Mouse (Mus musculus) adrenal gland, postnatal 36 days (tissue): ENCODE results near the gene Rflna. TPM values are rescaled to one million over a fixed set of nuclear protein-coding genes. Genes with fewer than 3 reads are reported as not detected.

Source experiments
- DNase-seq, 2 experiments: peaks; one replicate each; pipeline ENCODE4 v3.0.0; 2021; ENCODE audit warnings: mixed read lengths in 1 of 2
- long read RNA-seq, 2 experiments: library from polyadenylated mRNA; stranded (forward); transcript quantifications; one replicate each; pipeline ENCODE4 v2.0.0; 2021; ENCODE audit warnings: borderline sequencing depth in 2 of 2
- total RNA-seq, 2 experiments: library from RNA; stranded (reverse); gene quantifications; 2 replicates each; pipeline ENCODE4 v1.2.3; 2021

Gene Rflna
- 1 to 10 TPM; 3.2 to 7.7 TPM for total RNA-seq
- long read RNA-seq, experiment 1, partial matches to known transcripts, result 1 of 4 reads
- long read RNA-seq, experiment 1, other reads (novel, unspliced or antisense), result 0 of 4 reads
- long read RNA-seq, experiment 2, partial matches to known transcripts, result 0 of 3 reads
- long read RNA-seq, experiment 2, other reads (novel, unspliced or antisense), result 0 of 3 reads

DNA sequence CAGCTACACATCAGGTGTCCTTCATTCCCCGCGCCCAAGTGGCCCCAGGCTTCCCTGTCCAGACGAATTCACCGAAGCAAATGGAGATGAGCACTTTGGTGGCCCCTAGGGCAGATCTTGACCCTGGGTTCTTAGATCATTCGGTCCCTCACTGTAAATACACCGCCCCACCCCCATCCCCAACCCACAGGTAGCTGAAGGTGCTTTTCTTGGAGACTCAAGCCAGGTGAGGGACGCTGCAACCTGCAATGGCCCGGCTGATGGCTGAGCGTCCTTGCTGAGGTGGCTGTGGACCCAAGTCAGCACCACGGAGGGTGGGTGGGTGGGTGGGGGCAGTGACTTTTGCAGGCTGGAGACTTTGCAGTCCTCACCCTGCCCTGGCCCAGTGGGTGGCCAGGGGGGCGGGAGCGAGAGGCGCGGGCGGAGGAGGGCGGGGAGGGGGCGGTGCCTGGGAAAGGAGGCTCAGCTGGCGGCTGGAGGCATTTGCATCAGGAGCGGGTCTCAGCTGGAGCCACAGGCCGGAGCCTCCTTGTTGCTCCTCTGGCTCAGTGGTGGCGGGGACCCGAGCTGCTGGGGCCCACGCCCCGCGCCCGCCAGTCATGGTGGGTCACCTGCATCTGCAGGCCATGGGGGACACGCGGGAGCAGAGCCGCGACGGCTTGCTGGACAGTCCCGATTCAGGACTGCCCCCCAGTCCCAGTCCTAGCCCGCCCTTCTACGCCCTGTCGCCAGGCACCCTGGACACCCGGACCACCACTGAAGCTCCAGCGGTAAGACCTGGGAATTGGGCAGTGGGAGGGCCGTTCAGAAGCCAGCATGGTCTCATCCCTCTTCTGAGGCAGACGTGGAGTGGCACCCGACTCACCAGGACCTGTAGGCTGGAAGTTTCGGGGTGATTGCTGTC, at the start of gene Rflna:
Rflna (plus strand) TSS at position 253 of the 904 bp plus-strand sequence.
- DNase-seq, result peak; percentile 64 to 84

DNA sequence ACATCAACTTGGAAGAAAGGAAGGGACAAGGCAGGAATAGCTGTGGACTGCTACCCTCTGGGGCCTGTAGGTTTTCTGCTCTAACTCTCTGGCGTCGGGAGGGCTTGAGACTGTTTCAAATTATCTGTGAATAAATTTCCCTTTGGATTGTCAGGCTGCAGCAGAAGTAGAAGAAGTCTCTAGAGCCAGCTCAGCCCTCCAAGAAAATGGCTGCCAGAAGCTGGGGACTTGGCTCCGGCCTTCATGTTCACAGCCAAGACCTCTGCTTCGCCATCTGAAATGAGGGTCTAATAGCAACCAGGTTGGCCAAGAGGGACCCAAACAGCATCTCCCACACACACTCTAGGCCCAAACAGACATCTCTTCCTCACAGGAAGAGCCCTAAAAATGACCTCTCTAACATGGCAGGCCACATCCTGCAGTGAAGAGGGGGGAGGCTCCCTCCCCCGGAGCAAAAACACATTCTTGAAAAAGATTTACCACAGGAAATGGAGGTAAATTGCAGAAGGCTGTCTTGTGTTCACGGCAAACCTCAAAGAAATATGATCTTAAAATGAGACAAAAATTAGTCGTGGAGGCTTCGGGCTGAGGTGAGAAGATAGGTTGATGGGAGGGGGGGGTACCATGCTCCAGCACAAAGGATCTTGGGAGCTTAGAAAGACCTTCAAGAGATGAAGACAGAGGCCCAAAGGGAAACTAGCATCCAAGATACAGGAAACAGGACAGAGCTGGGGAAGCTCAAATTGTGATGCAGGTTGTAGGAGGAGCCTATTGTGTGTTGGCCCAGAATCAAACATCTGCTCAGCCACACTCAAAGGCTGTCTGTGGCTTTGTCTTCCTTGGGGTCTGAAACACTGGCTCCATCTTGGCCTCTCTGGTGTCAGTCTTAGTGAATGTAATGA, 48.4 kb upstream of the Rflna start:
- no peak for DNase-seq

DNA sequence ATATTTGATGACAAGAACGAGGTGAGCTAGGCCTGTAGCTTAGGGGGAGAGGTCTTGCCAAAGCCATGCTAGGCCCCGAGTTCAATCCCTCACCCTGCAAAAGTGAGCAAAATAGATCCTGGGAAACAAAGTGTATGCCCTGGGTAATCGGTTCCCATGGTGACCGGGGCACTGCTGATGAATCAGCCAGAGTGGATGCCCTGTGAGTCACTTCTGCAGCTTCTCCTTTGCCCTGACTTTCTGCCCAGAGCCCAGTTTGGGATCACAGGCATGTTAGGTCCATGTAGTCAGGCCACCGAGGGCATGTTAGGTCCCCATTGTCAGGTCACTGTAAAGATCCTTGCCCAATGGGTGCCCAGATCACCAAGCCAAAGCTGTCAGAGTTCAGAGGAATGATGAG, 45.5 kb upstream of the Rflna start:
- DNase-seq, result peak; percentile 84 to 86

DNA sequence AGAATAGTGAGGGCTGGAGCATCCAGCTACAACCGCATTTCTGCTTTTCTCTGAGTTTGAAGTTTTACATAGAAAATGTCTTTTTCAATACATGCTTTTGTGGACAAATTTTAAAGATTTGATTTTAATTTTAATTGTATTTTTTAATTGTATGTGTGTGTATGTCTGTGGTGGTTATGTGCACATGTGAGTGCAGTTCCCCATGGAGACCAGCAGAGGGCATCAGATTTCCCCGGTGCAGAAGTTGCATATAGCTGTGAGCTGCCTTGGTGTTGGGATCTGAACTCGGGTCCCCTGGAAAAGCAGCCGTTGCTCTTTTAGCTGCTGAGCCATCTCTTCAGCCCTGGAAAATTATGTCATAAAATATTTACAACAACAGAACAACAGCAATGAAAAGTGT, 43.9 kb upstream of the Rflna start:
- DNase-seq, result no peak

DNA sequence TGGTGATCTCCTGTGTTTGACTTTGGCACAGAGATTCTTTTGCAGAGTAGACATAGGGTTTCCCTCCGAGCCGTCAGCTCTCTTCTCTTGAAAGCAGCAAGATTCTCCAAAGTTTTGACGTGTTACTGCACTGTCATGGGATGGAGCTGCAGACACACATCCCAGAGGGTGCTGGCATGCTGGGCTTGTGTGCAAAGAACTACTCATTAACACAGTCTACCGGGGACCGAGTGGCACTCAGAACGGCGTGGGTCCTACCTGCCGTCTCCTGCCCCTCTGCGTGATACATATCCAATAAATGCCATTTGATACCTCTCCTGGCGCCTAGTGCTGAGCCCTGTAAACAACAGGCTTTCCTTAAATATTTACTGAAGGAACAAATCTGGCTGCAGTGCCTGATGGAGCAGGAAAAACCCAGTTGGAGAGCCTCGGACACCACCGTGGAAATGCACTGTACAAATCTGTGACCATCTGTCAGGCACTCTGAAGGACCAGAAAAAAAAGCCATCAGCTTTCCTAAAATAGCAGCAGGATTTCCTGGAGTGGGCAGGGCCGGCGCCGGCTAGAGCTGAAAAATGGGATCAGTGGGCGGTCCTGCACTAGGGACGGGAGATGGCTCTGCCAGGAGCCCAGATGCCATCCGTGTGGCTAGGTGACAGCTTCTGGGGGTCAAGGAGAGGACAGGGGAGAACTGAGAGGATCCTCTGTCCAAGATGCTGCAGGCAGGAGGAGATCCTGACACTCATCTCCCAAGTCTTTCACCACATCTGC, 42.7 kb upstream of the Rflna start:
- peak; percentile 81 to 87 for DNase-seq

DNA sequence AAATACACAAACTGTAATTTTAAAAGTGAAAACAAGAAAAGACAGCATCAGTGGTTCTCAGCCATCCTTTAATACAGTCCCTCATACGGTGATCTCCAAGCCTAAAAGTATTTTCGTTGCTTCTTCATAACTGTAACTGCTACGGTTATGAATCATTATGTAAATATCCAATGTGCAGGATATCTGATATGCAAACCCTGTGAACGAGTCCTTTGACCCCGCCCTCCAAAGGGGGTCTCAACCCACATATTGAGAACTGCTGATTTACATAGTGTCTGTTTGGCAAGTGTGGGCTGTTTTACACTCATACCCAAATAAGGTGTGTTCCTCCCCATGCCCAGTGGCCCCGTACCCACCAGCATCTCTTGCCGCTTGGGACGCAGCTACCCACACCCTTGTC, 41.6 kb upstream of the Rflna start:
- DNase-seq, result no peak

DNA sequence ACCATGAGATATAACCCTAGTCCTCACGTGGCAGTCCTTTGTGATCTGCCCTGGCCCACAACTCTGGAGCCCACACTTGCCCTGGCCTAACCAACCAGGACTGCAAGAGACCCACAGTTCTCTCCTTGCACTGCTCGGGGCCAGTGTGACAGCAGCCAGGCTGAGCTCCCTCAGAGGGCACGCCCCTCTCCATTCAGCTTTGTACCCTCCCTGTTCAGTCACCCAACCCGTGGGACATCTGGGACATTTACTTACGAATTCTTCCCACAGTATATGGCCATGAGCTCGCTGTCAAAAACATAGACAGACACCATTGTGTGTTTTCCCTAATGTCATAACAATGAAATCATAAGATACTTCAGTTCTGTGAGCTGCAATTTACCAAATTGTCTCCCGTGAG, 40.3 kb upstream of the Rflna start:
- DNase-seq, result no peak

DNA sequence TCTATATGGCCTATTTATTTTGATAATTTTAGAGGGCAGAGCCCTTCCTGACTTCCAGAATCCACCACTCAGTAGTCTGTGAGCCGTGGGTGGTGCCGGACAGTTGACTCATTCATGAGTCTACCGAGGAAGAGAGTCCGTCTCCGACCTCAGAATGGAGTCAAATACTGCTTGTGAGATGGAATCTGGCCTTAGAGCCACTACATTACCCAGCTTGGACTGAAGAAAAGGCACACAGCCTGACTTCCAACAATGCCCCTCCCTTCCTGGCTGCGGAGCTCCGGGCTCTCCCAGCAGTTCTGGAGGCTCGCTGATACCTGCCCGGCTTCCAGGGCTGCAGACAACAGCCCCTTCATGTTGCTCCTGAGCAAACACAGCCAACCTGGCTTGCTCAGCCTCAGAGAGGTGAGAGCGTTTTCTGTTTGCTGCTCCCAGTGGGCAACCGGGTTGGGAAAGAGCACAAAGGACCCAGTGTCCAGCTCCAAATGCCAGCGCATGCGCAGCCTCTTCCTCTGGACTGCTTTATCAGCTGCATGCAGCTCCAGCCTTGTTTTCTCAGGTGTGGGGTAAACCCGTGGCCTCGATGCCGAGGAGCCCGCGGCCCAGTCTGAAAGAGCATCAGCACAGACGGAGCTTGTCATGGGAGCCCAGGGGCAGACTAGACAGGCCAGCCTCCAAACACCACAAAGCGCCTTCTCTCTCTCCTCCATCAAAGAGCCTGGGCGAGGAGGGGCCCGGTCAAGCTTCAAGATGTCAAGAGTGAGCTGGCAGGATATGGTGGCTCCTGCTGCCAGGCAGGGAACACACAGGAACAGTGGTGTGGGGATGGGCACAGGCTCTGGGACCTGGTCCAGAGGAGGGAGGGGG, 39.0 kb upstream of the Rflna start:
- DNase-seq, result peak; percentile 25 to 64

DNA sequence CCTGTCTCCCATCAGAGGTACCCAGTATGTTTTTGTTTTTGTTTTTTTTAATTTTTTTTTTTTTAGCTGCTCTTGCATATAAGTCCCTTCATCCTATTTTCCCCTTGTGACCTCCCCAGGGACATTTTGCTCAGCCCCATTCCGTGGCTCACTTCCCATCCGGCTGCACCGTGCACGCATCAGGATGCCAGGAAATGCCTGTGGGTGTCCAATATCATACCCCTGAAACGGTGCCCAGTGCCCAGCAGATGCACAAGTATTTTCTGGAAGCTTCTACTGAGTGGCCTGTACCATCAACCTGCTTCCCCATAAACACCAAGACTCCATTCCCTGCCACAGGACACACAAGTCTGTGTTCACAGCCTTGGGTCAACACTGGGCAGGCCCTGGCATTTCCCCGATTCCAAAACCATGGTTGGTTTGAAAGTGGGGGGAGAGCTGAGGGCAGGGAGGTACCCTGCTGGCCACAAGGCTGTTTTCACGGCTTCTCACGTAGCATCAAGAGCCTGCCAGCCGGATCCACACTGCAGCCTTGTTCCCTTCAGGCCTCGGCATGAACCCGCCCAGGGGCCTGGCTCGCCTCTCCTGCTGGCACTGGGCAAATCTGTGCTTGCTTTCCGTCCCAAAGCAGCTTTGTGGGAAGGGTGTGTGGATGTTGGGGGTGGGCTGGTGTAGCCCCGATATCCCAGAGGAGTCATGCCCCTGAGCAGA, 36.2 kb upstream of the Rflna start:
- DNase-seq, result no peak

DNA sequence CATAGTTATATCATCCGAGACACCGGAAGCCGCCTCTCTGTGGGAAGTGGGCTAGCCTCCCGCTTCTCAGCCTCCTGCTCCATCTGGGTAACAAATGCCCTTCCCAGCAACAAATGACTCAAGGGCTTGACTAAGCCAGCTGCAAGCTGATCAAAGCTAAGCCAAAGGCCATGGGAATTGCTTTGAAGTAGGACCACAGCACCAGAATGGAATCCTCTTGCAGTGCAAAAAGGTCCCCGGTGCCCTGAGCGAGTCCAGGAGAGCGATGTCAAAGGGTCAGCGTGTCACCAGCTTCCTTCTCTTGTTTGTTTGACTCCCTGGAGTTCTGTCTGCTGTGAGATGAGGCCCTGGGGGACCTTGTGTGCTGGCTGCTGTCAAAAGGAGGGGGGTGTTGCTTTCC, 33.2 kb upstream of the Rflna start:
- peak; percentile 67 to 74 for DNase-seq

DNA sequence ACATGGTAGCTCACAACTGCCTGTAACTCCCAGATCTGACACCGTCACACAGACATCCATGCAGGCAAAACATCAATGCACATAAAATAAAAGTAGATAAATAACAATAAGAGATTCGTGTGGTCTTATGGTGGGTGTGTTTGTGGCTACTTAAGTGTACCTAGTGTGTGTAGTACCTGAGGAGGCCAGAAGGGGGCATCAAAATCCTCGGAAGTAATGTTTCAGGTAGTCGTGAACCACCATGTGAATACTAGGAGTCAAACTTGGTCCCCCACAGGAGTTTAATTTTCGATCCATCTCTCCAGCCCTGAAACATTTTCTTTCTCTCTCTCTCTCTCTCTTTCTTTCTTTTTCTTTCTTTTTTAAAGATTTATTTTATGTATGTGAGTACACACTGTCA, 16.8 kb upstream of the Rflna start:
- DNase-seq, result no peak

DNA sequence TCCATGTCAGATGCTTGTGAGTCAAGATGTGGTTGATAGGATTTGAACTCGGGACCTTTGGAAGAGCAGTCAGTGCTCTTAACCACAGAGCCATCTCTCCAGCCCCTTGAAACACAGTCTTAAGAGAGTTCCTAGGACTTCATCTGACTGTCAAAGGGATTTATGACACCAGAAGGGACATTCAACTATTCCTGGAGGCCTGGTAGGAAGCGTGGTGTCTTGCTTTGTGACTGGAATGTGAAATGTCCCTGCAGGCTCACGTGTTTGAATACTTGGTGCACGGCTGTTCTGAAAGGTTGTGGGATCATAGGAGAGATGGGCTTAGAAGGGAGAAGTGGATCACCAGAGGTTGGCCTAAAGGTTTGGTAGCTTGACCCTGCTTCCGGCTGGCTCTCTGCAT, 16.4 kb upstream of the Rflna start:
- DNase-seq, result no peak

DNA sequence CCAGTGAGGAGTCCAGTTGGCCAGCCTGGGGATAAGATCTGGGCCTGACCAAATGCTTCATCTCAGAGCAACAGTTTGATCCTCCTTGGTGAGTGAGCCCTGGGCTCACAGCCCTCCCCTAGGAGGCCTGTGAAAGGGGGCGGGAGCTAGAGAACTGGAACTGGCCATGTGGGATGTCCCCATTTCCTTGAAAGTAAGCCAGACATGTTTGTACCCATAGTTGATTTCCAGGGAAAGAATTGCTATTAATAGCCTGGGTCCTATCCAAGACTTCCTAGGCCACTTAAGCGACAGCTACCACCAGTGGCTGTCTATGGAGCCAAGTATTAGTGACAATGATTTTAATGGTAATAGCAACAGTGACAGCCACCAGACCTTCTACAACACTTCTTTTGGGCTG, 13.3 kb upstream of the Rflna start:
- DNase-seq, result no peak

DNA sequence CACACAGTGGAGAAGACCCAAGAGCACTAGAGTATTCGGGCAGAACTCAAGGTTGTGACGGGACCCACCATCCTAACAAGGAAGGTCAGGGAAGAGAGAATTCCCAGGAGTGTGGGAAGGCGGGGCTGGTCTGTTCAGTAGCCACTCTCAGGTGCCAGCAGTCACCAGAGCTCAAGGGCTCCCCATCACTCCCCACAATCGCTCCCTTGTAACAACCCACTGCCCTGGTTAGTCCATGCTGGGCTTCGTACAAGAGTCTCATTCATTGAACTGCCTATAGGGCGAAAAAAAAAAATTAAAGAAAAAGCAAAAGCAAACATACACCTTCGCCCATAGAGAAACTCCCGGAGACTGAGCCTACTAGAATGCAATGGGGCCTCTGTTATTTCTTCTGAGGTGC, 10.7 kb upstream of the Rflna start:
- DNase-seq, result no peak

DNA sequence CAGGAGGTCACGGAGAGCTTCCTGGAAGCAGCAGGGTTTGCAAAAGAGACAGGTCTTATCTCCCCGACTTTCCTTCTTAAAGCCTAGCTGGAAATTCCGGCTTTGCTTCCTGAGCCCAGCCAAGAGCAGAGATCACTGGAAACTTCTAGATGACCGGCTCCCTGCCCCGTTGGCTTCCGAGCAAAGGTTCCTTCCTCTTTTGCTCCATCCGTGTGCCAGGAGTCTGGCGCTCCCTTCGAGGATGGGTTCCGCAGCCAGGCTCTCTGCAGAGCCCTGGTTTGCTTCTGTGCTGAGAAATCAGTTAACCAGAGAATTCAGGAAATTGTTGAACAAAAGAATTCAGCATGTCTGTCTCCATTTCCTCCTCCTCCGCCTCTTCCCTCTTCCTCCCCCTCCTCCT, 10.1 kb upstream of the Rflna start:
- DNase-seq, result peak; percentile 54 to 55

DNA sequence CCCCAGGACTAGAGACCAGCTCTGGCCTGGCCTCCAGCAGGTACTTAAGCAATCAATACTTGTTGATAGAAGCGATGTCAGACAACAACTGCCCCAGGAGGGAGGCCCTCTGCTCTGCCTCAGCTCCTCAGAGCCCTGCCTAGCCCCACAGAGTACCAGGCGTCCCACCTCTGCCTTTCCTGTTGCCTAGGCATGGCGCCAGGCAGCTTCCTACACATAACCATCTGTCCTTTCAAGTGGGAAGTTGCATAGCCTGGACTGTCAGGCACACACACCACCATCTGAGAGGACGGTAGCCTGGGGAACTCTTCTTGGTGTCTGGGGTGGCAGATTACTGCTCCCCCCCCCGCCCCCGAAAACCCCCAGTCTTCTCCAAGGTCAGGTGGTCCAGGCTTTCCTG, 6.2 kb upstream of the Rflna start:
- no peak for DNase-seq

DNA sequence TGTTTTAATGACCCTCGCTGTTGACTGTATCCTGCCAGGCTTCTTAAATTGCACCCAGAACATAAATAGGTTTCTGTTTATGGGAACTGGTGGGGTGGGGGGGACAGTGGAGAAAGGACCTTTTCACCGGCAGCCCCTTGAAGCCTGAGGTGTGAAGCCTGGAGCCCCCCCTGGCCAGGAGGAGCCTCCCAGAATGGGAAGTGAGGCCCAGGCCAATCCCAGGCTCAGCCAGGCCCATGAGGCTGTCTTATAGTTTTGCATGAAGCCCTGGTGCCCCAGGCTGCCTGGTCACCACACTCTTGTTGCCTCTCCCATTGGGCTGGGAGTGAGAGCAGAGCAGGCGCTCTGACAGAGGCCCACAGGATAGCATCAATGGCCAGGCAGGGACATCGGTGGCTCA, 5.1 kb upstream of the Rflna start:
- no peak for DNase-seq

DNA sequence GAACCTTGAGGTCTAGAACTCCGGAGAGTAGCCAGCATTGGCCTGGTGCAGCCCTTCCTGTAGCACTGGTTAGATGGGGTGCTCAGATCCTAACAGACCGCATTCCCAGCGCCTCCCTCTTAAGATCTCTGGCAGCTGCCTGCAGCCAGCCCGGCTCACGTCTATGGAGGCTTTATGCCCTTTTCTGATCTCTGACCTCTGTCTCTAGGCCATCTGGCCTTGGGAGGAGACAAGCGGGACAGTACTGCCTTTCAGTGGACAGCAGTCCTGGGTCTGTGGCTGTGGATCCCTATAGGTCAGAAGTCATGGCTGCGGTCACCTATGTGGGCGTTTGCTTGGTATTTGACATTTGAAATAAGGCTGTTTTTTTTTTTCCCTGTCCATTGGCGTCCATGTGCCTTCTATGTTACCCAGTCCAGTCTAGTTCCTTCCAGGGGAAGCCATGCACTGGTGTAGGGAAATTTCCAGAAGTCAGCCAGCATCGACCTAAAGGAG, 2.2 kb upstream of the Rflna start:
- no peak for DNase-seq

DNA sequence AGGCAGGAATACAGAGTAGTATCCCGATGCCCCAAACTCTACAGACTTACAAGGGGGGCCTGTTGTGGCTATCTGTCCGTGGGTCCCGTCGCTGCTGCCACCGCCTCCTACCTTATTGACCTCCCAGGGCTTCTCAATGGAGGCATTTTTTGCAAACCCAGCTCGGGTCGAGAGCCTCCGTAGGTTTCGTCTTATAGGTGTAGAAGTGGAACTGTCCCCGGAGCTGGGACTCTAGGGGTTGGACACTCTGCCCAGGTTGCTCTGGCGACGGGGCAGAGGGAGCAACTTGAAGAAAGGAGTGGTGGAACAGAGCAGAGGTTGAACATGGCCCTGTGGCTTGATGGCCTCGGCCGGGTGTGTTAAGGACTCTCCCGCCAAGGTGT, 843 bp downstream of the Rflna start:
- DNase-seq, result no peak
